Mouse (Mus musculus) kidney, postnatal 0 days (tissue): Measurements from ENCODE around the gene Pyroxd2. TPM values are rescaled to one million over a fixed set of nuclear protein-coding genes. Genes with fewer than 3 reads are reported as not detected.
A peak's percentile ranks its signal among the peaks of the same experiment; 100 is the strongest.
"Not testable (repeated sequence)": the region's sequence is repeated elsewhere in the genome, so short reads cannot be mapped to it uniquely, and the experiment has no call there.

Experiments used
- ATAC-seq: fragments of 200-750 bp; cut with Nextera tagmentation; replicated peaks from 2 replicates; pipeline ENCODE4 v1.8.0; 2017; ENCODE audit warnings: low read depth, moderate number of reproducible peaks, moderate TSS enrichment, moderate library complexity; ENCODE audit not compliant: low FRiP score
- DNase-seq: peaks from one replicate; pipeline ENCODE4 v3.0.0-alpha.2; 2016; ENCODE audit warnings: low spot score
- H3K27ac ChIP-seq: fragments of 300-500 bp; sonication (generic); 2 replicates; pipeline ENCODE4 v1.5.1; 2014; ENCODE audit warnings: mild to moderate bottlenecking
- H3K27me3 ChIP-seq: fragments of 300-500 bp; sonication (generic); 2 replicates; pipeline ENCODE4 v1.6.1; 2014; ENCODE audit warnings: low read length, mixed read lengths; ENCODE audit not compliant: insufficient read depth
- H3K36me3 ChIP-seq: fragments of 300-500 bp; sonication (generic); 2 replicates; pipeline ENCODE4 v1.6.1; 2014; ENCODE audit warnings: low read length, mixed read lengths; ENCODE audit not compliant: insufficient read depth
- H3K4me1 ChIP-seq: fragments of 300-500 bp; sonication (generic); replicated peaks from 2 replicates; pipeline ENCODE4 v1.6.1; 2014; ENCODE audit warnings: antibody characterized with exemption, low read length, mixed read lengths; ENCODE audit not compliant: insufficient read depth
- H3K4me2 ChIP-seq: fragments of 300-500 bp; sonication (generic); 2 replicates; pipeline ENCODE4 v1.6.1; 2014; ENCODE audit warnings: mild to moderate bottlenecking, low read length, moderate library complexity, mixed read lengths
- H3K4me3 ChIP-seq: fragments of 300-500 bp; sonication (generic); replicated peaks from 2 replicates; pipeline ENCODE4 v1.5.1; 2014; ENCODE audit warnings: low read depth, low read length
- H3K9ac ChIP-seq: fragments of 300-500 bp; sonication (generic); 2 replicates; pipeline ENCODE4 v1.6.1; 2014; ENCODE audit warnings: low read depth, low read length
- H3K9me3 ChIP-seq: fragments of 300-500 bp; sonication (generic); replicated peaks from 2 replicates; pipeline ENCODE4 v1.6.1; 2016; ENCODE audit warnings: low read length, inconsistent platforms, mixed read lengths
- CTCF ChIP-seq: IDR thresholded peaks from 2 replicates; pipeline ENCODE4 v1.5.1; 2016; ENCODE audit warnings: antibody characterized with exemption, low read depth, mild to moderate bottlenecking, moderate library complexity
- WGBS: fragments of 180-500 bp; shearing (Covaris S2); extraction: QIAGEN DNeasy Blood & Tissue Kit; methylation state at CpG from one replicate; pipeline ENCODE4 v1.1.7; 2014; 5-methylcytosine and 5-hydroxymethylcytosine counted together
- polyA plus RNA-seq: library from polyadenylated mRNA; unstranded; fragments of >200 nt; fragmentation: Nextera tagmentation; extraction: Ambion mirVana; gene quantifications from 2 replicates; pipeline ENCODE4 v1.2.1, GENCODE M21; 2015

The Pyroxd2 gene
- polyA plus RNA-seq, 1 experiment from 2014 or later: 11.0 TPM

GRCm38 (mm10) chr19:42689321-42689720 is 63.3 kb downstream of the Pyroxd2 start:
- no peak for ATAC-seq
- no peaks in the 10 kb centered on the region for H3K36me3 ChIP-seq

GRCm38 (mm10) chr19:42682776-42683175 is 69.8 kb downstream of the Pyroxd2 start:
- H3K9me3 ChIP-seq, H3K4me3 ChIP-seq, H3K4me2 ChIP-seq, H3K9ac ChIP-seq, H3K27ac ChIP-seq, ATAC-seq, H3K4me1 ChIP-seq, H3K27me3 ChIP-seq, H3K36me3 ChIP-seq, DNase-seq: not testable (repeated sequence)
- WGBS: 77% methylated on average over 2 of the region's 2 CpGs

More at GRCm38 (mm10) chr19:42689321-42689720, 63.3 kb downstream of the Pyroxd2 start:
- TF ChIP-seq CTCF: no peak
- Histone ChIP-seq H3K9ac (no peak overlapping the region), H3K4me2 (no peak overlapping the region), H3K27ac (no peak overlapping the region), H3K4me3 (no peak overlapping the region), H3K9me3 (no peaks in the 10 kb centered on the region), H3K27me3 (no peaks in the 10 kb centered on the region), H3K4me1 (no peaks in the 10 kb centered on the region)
- 84% methylated on average over 11 of the region's 11 CpGs for WGBS
- no peak for DNase-seq

GRCm38 (mm10) chr19:42678191-42678590 is 74.4 kb downstream of the Pyroxd2 start:
- no peaks in the 10 kb centered on the region for H3K9me3 ChIP-seq
- H3K27ac ChIP-seq: no peak overlapping the region
- TF ChIP-seq CTCF: no peak
- no peaks in the 10 kb centered on the region for H3K27me3 ChIP-seq
- H3K36me3 ChIP-seq: no peaks in the 10 kb centered on the region
- no peak for ATAC-seq
- H3K9ac ChIP-seq: no peak overlapping the region
- DNase-seq: peak; percentile 71
- no peaks in the 10 kb centered on the region for H3K4me1 ChIP-seq
- H3K4me3 ChIP-seq: no peak overlapping the region
- no peak overlapping the region for H3K4me2 ChIP-seq
- 34% methylated on average over 10 of the region's 10 CpGs for WGBS

GRCm38 (mm10) chr19:42677452-42677851 is 75.1 kb downstream of the Pyroxd2 start:
- H3K4me1 ChIP-seq: no peaks in the 10 kb centered on the region
- no peak overlapping the region for H3K9ac ChIP-seq
- 77% methylated on average over 3 of the region's 3 CpGs for WGBS
- H3K36me3 ChIP-seq: no peaks in the 10 kb centered on the region
- no peak overlapping the region for H3K4me2 ChIP-seq
- DNase-seq: no peak
- no peaks in the 10 kb centered on the region for H3K9me3 ChIP-seq
- TF ChIP-seq CTCF: no peak
- H3K27me3 ChIP-seq: no peaks in the 10 kb centered on the region
- no peak overlapping the region for H3K4me3 ChIP-seq
- no peak for ATAC-seq
- no peak overlapping the region for H3K27ac ChIP-seq

GRCm38 (mm10) chr19:42676931-42677330 is 75.6 kb downstream of the Pyroxd2 start:
- Histone ChIP-seq H3K4me3 (no peak overlapping the region), H3K4me1 (no peaks in the 10 kb centered on the region), H3K36me3 (no peaks in the 10 kb centered on the region), H3K27me3 (no peaks in the 10 kb centered on the region), H3K27ac (no peak overlapping the region), H3K9ac (no peak overlapping the region), H3K4me2 (no peak overlapping the region), H3K9me3 (no peaks in the 10 kb centered on the region)
- TF ChIP-seq CTCF: no peak
- WGBS: 88% methylated on average over 3 of the region's 3 CpGs
- no peak for DNase-seq
- ATAC-seq: no peak

Other genes with a start within 250 kb of the Pyroxd2 start
- gene R3hcc1l, start 234.0 kb downstream of the Pyroxd2 start, polyA plus RNA-seq: 20.1 and 21.2 TPM in 2 replicates
- gene Loxl4, start 140.0 kb downstream of the Pyroxd2 start, polyA plus RNA-seq: 1.2 and 1.5 TPM in 2 replicates
- 12.9 and 13.8 TPM in 2 replicates for gene Hps1, start 27.2 kb upstream of the Pyroxd2 start, polyA plus RNA-seq